Mouse (Mus musculus): ENCODE results near the gene Gm21981. TPM values are rescaled to one million over a fixed set of nuclear protein-coding genes. Genes with fewer than 3 reads are reported as not detected.

Gene Gm21981
- total RNA-seq (2023): under 1 TPM; 0.15 to 0.40 TPM

DNA sequence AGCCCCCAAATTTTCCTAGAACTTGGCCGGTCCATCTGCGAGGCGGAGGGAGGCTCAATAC lies at the start of gene Gm21981:
Gene Gm21981, minus strand, starts transcription at position 14 of the 61 bp plus-strand sequence.

DNA sequence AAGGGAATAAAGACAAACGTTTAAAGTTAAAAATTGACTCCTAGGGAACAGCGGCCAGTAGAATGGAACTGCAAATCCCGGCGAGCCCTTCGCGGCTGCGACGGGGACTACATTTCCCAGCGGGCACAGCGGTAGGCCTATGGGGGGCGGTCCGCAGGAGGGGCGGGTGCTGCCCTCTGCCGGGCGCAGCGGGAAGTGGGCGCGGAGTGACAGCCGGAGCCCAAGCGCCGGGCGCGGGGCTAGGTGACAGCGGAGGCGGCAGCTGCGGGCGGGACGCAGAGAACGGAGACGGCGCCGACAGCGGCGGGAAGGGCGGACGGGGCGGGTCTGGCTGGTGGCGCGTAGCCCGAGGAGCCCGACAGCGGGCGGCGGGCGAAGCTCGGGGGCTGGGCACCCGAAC lies 42.6 kb upstream of the Gm21981 start, which contains the start of gene Tfeb:
Gene Tfeb, plus strand, starts transcription at position 175 of the 400 bp plus-strand sequence.

GRCm38 (mm10) chr17:47726566-47726965 lies 32.3 kb upstream of the Gm21981 start, which contains the start of gene Pgc:
Gene Pgc, plus strand, starts transcription at chr17:47726842.

DNA sequence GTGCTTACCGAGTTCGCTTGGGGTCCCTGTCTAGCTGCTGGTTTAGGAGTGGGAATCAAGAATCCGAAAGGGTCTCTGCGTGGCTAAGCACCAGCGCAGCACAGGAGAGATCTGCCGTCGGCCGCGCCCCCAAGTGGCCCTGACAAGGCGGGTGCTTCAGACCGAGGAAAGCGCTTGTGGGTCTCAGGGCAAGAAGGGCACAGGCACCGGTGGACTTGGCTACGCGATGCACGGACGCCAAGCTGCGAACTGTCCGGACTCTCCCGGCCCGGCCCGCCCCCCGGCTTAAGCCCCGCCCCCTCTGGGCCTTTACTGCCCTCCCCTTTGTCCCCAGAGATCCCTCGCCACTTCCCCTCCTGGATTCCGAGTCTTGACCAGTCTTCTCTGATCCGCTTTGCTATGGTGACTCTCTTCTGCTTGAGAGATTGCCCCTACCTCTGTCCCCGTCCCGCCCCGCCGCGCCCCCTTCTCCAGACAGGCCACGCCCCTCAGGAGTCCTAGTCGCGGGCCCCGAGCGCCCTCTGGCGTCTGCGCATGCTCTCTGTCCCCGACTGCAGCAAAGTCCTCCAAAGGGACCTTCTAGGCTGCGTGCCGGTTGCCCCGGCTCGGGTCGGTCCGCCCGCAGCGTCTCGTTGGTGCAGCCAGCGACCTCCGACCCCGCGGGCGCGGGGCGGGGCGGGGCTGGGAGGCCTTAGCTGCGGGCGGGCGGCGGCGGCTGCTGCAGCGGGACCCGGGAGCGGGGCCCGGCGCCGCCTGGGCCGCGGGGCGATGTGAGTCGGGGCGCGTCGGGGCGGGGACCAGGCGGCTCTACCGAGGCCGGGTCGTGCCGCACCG lies 465 bp upstream of the Gm21981 start, which contains the start of gene Prickle4:
Gene Prickle4, minus strand, starts transcription at position 234 of the 834 bp plus-strand sequence.

DNA sequence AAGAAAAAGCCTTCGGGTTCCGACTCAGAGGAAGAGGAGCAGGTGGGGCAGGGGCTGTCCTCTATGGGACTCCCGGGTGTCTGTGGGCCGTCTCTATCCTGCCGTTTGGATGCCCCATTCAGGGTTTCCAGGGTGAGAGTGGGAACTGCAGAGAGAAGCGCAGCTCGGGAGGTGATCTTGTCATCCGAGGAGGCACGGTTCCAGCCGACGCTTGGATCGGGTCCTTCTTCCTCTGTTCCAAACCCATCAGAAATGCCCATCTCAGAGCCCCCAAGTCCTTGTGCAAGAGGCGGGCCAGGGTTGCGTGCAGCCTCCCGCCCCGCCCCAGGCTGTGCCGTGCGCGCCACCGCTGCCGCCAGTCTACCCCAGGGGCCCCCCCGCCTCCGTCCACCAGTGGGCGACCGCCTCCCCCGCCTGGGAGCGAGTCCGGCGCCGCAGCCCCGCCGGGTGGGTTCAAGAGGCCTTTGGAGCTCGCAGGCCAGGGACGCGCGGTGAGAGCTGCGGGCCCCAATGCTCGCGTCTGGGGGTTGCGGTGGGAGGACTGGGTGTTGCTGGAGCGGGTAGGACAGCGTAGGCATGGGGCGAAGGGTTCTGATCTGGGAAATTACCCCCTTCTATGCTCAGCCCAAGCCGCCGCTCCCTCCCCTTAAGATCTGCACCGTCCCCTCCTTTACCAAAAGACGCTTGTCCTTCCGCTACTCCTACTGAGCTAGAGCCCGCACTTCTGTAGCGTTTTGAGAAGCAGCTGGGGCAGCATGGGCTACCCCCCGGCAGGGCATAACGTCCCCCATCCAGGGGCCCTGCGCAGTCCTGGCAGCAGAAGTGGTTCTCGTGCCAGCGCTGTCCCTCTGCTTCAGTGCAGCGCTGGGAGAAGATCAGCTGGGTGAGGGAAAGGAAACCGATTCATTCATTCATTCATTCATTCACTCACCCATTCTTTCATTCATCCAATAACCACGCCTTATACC lies 5.4 kb downstream of the Gm21981 start, which contains the start of gene Frs3:
Gene Frs3, plus strand, starts transcription at position 423 of the 968 bp plus-strand sequence.

GRCm38 (mm10) chr17:47688344-47688607 lies 6.0 kb downstream of the Gm21981 start, which contains the start of gene Tomm6:
Gene Tomm6, minus strand, starts transcription at chr17:47688386.

Other genes starting within 250 kb of the Gm21981 start
- gene Taf8, start 192.2 kb downstream of the Gm21981 start, total RNA-seq (2023): 10 to 100 TPM; 38.3 to 39.9 TPM
- 100 to 1,000 TPM; 452 to 530 TPM for gene Ccnd3, start 189.4 kb downstream of the Gm21981 start, total RNA-seq (2023)
- gene Bysl, start 83.0 kb downstream of the Gm21981 start, total RNA-seq (2023): 10 to 100 TPM; 10.2 to 10.3 TPM
- gene Med20, start 82.9 kb downstream of the Gm21981 start, total RNA-seq (2023): 10 to 100 TPM; 66.3 to 73.7 TPM
- 1 to 10 TPM; 5.5 to 6.0 TPM for gene Gm20517, start 82.9 kb downstream of the Gm21981 start, total RNA-seq (2023)
- gene Usp49, start 63.8 kb downstream of the Gm21981 start, total RNA-seq (2023): 1 to 10 TPM; 5.4 to 8.4 TPM
- gene Tomm6, start 6.1 kb downstream of the Gm21981 start, total RNA-seq (2023): 100 to 1,000 TPM; 139 to 156 TPM
- under 1 TPM; 0.18 to 0.89 TPM for gene Frs3, start 5.4 kb downstream of the Gm21981 start, total RNA-seq (2023)
- not detected for gene Prickle4, start 281 bp upstream of the Gm21981 start, total RNA-seq (2023)
- gene Pgc, start 32.4 kb upstream of the Gm21981 start, total RNA-seq (2023): not detected
- 100 to 1,000 TPM in 1 of 2 experiments, 10 to 100 TPM in 1; 96.8 to 111 TPM for gene Tfeb, start 42.6 kb upstream of the Gm21981 start, total RNA-seq (2023)
- under 1 TPM in 1 of 2 experiments, not detected in 1; 0.82 TPM for gene Mdfi, start 140.2 kb upstream of the Gm21981 start, total RNA-seq (2023)
- gene Foxp4, start 230.2 kb upstream of the Gm21981 start, total RNA-seq (2023): 10 to 100 TPM in 1 of 2 experiments, 1 to 10 TPM in 1; 9.3 to 10.6 TPM

Data from neutrophil, adult 59 days (primary cell).